Mouse (Mus musculus) cerebellum, adult 9-10 months (tissue): ENCODE measurements at regions not wholly inside any gene's neighbourhood (a gene's known extent, or its start where the extent isn't known, plus 50 kb on each side); places are given as distances from the start of the nearest gene placed in this dataset.

ENCODE experiments used
- DNase-seq: peaks from one replicate; pipeline ENCODE4 v3.0.0; 2022

DNA sequence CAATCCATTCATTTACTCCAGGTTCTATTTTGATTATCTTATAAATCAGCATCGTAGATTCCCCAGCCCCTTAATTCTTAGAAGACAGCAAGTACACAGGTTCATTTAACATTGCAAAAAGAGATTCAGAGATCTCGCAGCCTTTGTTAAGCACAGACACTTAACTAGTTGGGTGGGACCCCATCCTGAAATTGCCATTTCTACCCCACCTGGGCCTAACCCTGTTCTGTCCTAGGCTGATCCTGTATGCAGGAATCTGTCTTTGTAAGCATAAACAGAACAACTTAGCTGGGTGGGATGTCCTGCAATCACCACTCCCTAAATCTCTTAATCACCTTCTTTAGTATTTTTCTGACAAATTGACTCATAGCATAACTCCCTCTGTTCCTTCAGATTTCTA, 462.8 kb upstream of the Arrdc3 start:
- no peak for DNase-seq
